Mouse (Mus musculus): ENCODE measurements around the gene Cyth2.

DNA sequence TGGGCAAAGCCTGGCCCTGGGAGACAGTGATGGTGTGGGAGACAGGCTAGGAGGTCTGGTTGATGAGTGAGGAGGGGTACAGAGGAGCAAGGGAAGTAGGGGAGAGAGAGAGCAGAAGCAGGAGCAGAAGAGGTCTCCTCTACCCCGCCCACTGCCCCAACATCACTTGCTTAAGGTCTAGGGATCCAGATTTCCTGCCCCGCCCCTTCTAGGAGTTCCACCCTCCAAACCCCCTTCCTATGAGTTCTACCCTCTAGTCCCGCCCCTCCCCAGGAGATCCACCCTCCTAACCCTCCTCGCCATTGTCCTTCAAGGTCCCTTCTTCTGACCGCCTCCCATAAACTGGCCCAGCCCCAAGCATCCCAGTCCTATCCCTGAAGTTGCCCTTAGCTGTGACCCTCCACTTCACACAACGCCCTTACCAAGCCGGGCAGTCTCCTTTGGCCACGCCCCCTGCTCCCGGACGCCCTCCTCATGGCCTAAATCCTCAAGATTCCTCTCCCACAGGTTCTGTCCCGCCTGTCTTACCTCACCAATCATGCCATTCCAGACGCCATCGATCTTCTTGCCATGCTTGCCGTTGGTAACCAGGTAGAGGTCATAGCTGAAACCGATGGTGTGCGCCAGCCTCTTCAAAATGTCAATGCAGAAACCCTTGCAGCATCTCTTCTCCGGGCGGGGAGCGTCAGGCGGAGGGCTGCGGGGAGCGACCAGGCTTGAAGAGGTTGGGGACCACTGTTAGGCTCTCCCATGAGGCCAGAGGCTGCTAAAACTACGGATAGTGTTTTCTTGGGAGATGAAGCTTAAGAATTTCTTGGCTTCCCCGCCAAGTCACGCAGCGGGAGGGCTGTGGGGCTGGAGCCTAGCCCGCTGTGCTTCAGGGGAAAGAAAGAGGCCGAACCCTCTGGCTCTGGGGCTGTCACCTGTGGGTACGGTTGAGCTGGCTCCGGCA is 42.8 kb upstream of the Cyth2 start:
- no peak for TF ChIP-seq CTCF (IDR thresholded peaks at IDR 0.05; ENCODE audit: low read depth, low read length)
- TF ChIP-seq TAL1 (conservative IDR thresholded peaks at IDR 0.05; ENCODE audit: low read depth, low read length) = no peak
- TF ChIP-seq POLR2AphosphoS5 (IDR thresholded peaks at IDR 0.05; ENCODE audit: insufficient replicate concordance, low read depth, low read length) = no peak
- no peak for TF ChIP-seq GATA1 (IDR thresholded peaks at IDR 0.05; ENCODE audit: borderline replicate concordance, low read length)
